Mouse (Mus musculus): Measurements from ENCODE around the gene Nosip. TPM values are rescaled to one million over a fixed set of nuclear protein-coding genes. Genes with fewer than 3 reads are reported as not detected.
"Not testable (repeated sequence)": the region's sequence is repeated elsewhere in the genome, so short reads cannot be mapped to it uniquely, and the experiment has no call there.

The Nosip gene
- polyA plus RNA-seq, 1 experiment from 2014 or later, result 69.8 TPM

- Histone ChIP-seq H3K36me3 (peaks cover 62% of the 10 kb centered on the region), H3K27me3 (no peaks in the 10 kb centered on the region), H3K4me1 (replicated peaks) (peaks cover 60% of the 10 kb centered on the region), H3K4me3 (peak within 1 kb of the TSS; percentile 76), H3K9me3 (no peaks in the 10 kb centered on the region), H3K9ac (peak within 1 kb of the TSS; percentile 95), H3K4me2 (peak within 1 kb of the TSS; percentile 80), H3K27ac (replicated peaks) (peak within 1 kb of the TSS; percentile 91)
- peak; percentile 88 for ATAC-seq (ENCODE audit: low FRiP score, low read depth)
- WGBS, result under 1% methylated on average over 59 of the region's 59 CpGs
Measured at GRCm38 (mm10) chr7:45124224-45125143, 62.3 kb downstream of the Nosip start, which contains the start of gene Rps11. TSS of gene Rps11 (minus strand) at chr7:45124439.

GRCm38 (mm10) chr7:45125144-45125600 is 62.9 kb downstream of the Nosip start:
- Histone ChIP-seq H3K36me3 (peaks cover 55% of the 10 kb centered on the region), H3K4me3 (no peak overlapping the region), H3K27ac (replicated peaks) (peak overlapping the region; percentile 84), H3K27me3 (no peaks in the 10 kb centered on the region), H3K9me3 (no peaks in the 10 kb centered on the region), H3K4me1 (replicated peaks) (peaks cover 64% of the 10 kb centered on the region), H3K4me2 (peak overlapping the region; percentile 80), H3K9ac (no peak overlapping the region)
- WGBS, result 17% methylated on average over 7 of the region's 7 CpGs
- no peak for ATAC-seq (ENCODE audit: low FRiP score, low read depth)

DNA sequence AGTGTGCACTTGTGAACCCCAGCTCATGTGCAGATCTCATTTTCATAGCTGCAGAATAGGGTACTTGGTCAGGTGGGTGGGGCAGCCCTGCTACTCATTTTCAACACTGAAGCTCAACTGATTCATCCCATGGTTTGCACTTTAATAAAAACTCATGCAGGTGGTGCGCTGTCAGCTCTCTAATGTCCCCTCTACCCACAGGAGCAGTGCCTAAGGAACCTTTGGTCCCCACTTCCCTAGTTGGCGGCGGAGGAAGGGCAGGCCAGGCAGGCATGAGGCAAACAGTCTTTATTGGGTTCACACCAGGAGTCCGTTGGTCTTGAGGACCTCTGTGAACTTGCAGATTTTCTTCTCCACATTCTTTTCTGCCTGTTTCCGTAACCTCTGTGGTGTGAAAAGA is 63.4 kb downstream of the Nosip start:
- H3K9ac ChIP-seq; ATAC-seq (ENCODE audit: low FRiP score, low read depth); H3K4me3 ChIP-seq; H3K27me3 ChIP-seq; H3K9me3 ChIP-seq: not testable (repeated sequence)
- WGBS, result 66% methylated on average over 5 of the region's 5 CpGs
- Histone ChIP-seq H3K4me1 (replicated peaks) (peaks cover 64% of the 10 kb centered on the region), H3K36me3 (peaks cover 51% of the 10 kb centered on the region), H3K4me2 (0 out of 2 replicates have a peak overlapping the region, but pooled peaks have one; percentile 80), H3K27ac (replicated peaks) (peak overlapping the region; percentile 84; the same call in 1 of the 2 replicates)

- peak overlapping the region; percentile 79; the same call in 1 of the 2 replicates for H3K4me2 ChIP-seq
- WGBS, result 80% methylated on average over 17 of the region's 17 CpGs
- H3K4me3 ChIP-seq, result peak overlapping the region; percentile 70
- H3K27ac ChIP-seq (replicated peaks), result peak overlapping the region; percentile 84
- H3K4me1 ChIP-seq (replicated peaks), result peaks cover 62% of the 10 kb centered on the region
- no peak for ATAC-seq (ENCODE audit: low FRiP score, low read depth)
- peaks cover 44% of the 10 kb centered on the region for H3K36me3 ChIP-seq
- H3K27me3 ChIP-seq, result no peaks in the 10 kb centered on the region
- peak overlapping the region; percentile 91; the same call in 1 of the 2 replicates for H3K9ac ChIP-seq
- no peaks in the 10 kb centered on the region for H3K9me3 ChIP-seq
Measured at GRCm38 (mm10) chr7:45126147-45126843, 64.1 kb downstream of the Nosip start.

GRCm38 (mm10) chr7:45126844-45127699 is 64.8 kb downstream of the Nosip start:
- peaks cover 54% of the 10 kb centered on the region for H3K4me1 ChIP-seq (replicated peaks)
- H3K4me3 ChIP-seq, result peak overlapping the region; percentile 70
- peak overlapping the region; percentile 79 for H3K4me2 ChIP-seq
- no peak for ATAC-seq (ENCODE audit: low FRiP score, low read depth)
- H3K9me3 ChIP-seq, result no peaks in the 10 kb centered on the region
- 49% methylated on average over 21 of the region's 21 CpGs for WGBS
- H3K27ac ChIP-seq (replicated peaks), result peak overlapping the region; percentile 84
- H3K27me3 ChIP-seq, result no peaks in the 10 kb centered on the region
- peak overlapping the region; percentile 91 for H3K9ac ChIP-seq
- peaks cover 37% of the 10 kb centered on the region for H3K36me3 ChIP-seq

MicroRNA genes within 50 kb of the gene (microRNA counts, 519-probe panel; counts per million panel counts)
- 3,187 counts per million, percentile 63 among the panel's probes with 10 or more counts for microRNA mmu-miR-150

Small RNA genes lying within 50 kb of the gene (microRNA-seq; reads per million reads assigned to microRNA genes)
- gene Mir150 (76.5 reads per million, percentile 49 among the genes with 10 or more reads in this experiment), gene Mir5121 (4.1 reads per million, percentile 16 among the genes with 10 or more reads in this experiment), gene Mir7054 (not detected)

Other genes starting within 250 kb of the Nosip start
- gene Nup62, start 246.3 kb upstream of the Nosip start, polyA plus RNA-seq (2015; fragmentation: Nextera tagmentation; extraction: Ambion mirVana), result 45.8 and 49.5 TPM in 2 replicates
- 1.0 and 1.3 TPM in 2 replicates for gene Il4i1, start 246.0 kb upstream of the Nosip start, polyA plus RNA-seq (2015; fragmentation: Nextera tagmentation; extraction: Ambion mirVana)
- 3.9 and 4.0 TPM in 2 replicates for gene Atf5, start 245.8 kb upstream of the Nosip start, polyA plus RNA-seq (2015; fragmentation: Nextera tagmentation; extraction: Ambion mirVana)
- 90.1 and 99.1 TPM in 2 replicates for gene Akt1s1, start 213.4 kb upstream of the Nosip start, polyA plus RNA-seq (2015; fragmentation: Nextera tagmentation; extraction: Ambion mirVana)
- 109 and 118 TPM in 2 replicates for gene Tbc1d17, start 213.3 kb upstream of the Nosip start, polyA plus RNA-seq (2015; fragmentation: Nextera tagmentation; extraction: Ambion mirVana)
- gene Pnkp, start 205.3 kb upstream of the Nosip start, polyA plus RNA-seq (2015; fragmentation: Nextera tagmentation; extraction: Ambion mirVana), result 29.1 and 30.6 TPM in 2 replicates
- gene Ptov1, start 192.6 kb upstream of the Nosip start, polyA plus RNA-seq (2015; fragmentation: Nextera tagmentation; extraction: Ambion mirVana), result 460 and 518 TPM in 2 replicates
- gene Med25, start 169.7 kb upstream of the Nosip start, polyA plus RNA-seq (2015; fragmentation: Nextera tagmentation; extraction: Ambion mirVana), result 145 and 164 TPM in 2 replicates
- gene Fuz, start 166.3 kb upstream of the Nosip start, polyA plus RNA-seq (2015; fragmentation: Nextera tagmentation; extraction: Ambion mirVana), result 20.1 and 20.8 TPM in 2 replicates
- 130 and 132 TPM in 2 replicates for gene Ap2a1, start 132.9 kb upstream of the Nosip start, polyA plus RNA-seq (2015; fragmentation: Nextera tagmentation; extraction: Ambion mirVana)
- gene Tsks, start 119.2 kb upstream of the Nosip start, polyA plus RNA-seq (2015; fragmentation: Nextera tagmentation; extraction: Ambion mirVana), result 0.10 and 0.14 TPM in 2 replicates
- 56.1 and 58.1 TPM in 2 replicates for gene Cpt1c, start 87.6 kb upstream of the Nosip start, polyA plus RNA-seq (2015; fragmentation: Nextera tagmentation; extraction: Ambion mirVana)
- gene Prmt1, start 75.9 kb upstream of the Nosip start, polyA plus RNA-seq (2015; fragmentation: Nextera tagmentation; extraction: Ambion mirVana), result 584 and 590 TPM in 2 replicates
- 57.4 and 58.1 TPM in 2 replicates for gene Irf3, start 64.8 kb upstream of the Nosip start, polyA plus RNA-seq (2015; fragmentation: Nextera tagmentation; extraction: Ambion mirVana)
- gene Bcl2l12, start 63.7 kb upstream of the Nosip start, polyA plus RNA-seq (2015; fragmentation: Nextera tagmentation; extraction: Ambion mirVana), result 12.8 and 13.3 TPM in 2 replicates
- 49.8 and 56.5 TPM in 2 replicates for gene Scaf1, start 46.1 kb upstream of the Nosip start, polyA plus RNA-seq (2015; fragmentation: Nextera tagmentation; extraction: Ambion mirVana)
- 15.5 and 16.0 TPM in 2 replicates for gene Rras, start 44.5 kb upstream of the Nosip start, polyA plus RNA-seq (2015; fragmentation: Nextera tagmentation; extraction: Ambion mirVana)
- 14.6 and 15.3 TPM in 2 replicates for gene Prr12, start 9.5 kb upstream of the Nosip start, polyA plus RNA-seq (2015; fragmentation: Nextera tagmentation; extraction: Ambion mirVana)
- gene Prrg2, start 248 bp downstream of the Nosip start, polyA plus RNA-seq (2015; fragmentation: Nextera tagmentation; extraction: Ambion mirVana), result 13.6 and 16.3 TPM in 2 replicates
- 71.7 and 88.1 TPM in 2 replicates for gene Rcn3, start 29.8 kb downstream of the Nosip start, polyA plus RNA-seq (2015; fragmentation: Nextera tagmentation; extraction: Ambion mirVana)
- gene Fcgrt, start 41.4 kb downstream of the Nosip start, polyA plus RNA-seq (2015; fragmentation: Nextera tagmentation; extraction: Ambion mirVana), result 33.9 and 36.9 TPM in 2 replicates
- gene Rps11, start 62.0 kb downstream of the Nosip start, polyA plus RNA-seq (2015; fragmentation: Nextera tagmentation; extraction: Ambion mirVana), result 762 and 841 TPM in 2 replicates
- gene Rpl13a, start 66.3 kb downstream of the Nosip start, polyA plus RNA-seq (2015; fragmentation: Nextera tagmentation; extraction: Ambion mirVana), result 624 and 661 TPM in 2 replicates
- gene Gm45713, start 73.8 kb downstream of the Nosip start, polyA plus RNA-seq (2015; fragmentation: Nextera tagmentation; extraction: Ambion mirVana), result not detected in 2 replicates
- gene Flt3l, start 74.0 kb downstream of the Nosip start, polyA plus RNA-seq (2015; fragmentation: Nextera tagmentation; extraction: Ambion mirVana), result 2.0 and 2.7 TPM in 2 replicates
- gene Pih1d1, start 91.9 kb downstream of the Nosip start, polyA plus RNA-seq (2015; fragmentation: Nextera tagmentation; extraction: Ambion mirVana), result 92.4 and 98.8 TPM in 2 replicates
- gene Aldh16a1, start 92.2 kb downstream of the Nosip start, polyA plus RNA-seq (2015; fragmentation: Nextera tagmentation; extraction: Ambion mirVana), result 20.8 and 21.9 TPM in 2 replicates
- gene Slc17a7, start 101.5 kb downstream of the Nosip start, polyA plus RNA-seq (2015; fragmentation: Nextera tagmentation; extraction: Ambion mirVana), result 0.71 and 1.5 TPM in 2 replicates
- not detected in 2 replicates for gene Gfy, start 117.1 kb downstream of the Nosip start, polyA plus RNA-seq (2015; fragmentation: Nextera tagmentation; extraction: Ambion mirVana)
- gene Pth2, start 118.6 kb downstream of the Nosip start, polyA plus RNA-seq (2015; fragmentation: Nextera tagmentation; extraction: Ambion mirVana), result 0.71 and 3.2 TPM in 2 replicates
- gene Ccdc155, start 142.5 kb downstream of the Nosip start, polyA plus RNA-seq (2015; fragmentation: Nextera tagmentation; extraction: Ambion mirVana), result 0.57 and 0.77 TPM in 2 replicates
- gene Dkkl1, start 149.7 kb downstream of the Nosip start, polyA plus RNA-seq (2015; fragmentation: Nextera tagmentation; extraction: Ambion mirVana), result 10.8 and 11.9 TPM in 2 replicates
- 54.2 and 69.9 TPM in 2 replicates for gene Tead2, start 153.3 kb downstream of the Nosip start, polyA plus RNA-seq (2015; fragmentation: Nextera tagmentation; extraction: Ambion mirVana)
- gene Cd37, start 176.7 kb downstream of the Nosip start, polyA plus RNA-seq (2015; fragmentation: Nextera tagmentation; extraction: Ambion mirVana), result 1.4 and 1.7 TPM in 2 replicates
- gene Slc6a16, start 178.7 kb downstream of the Nosip start, polyA plus RNA-seq (2015; fragmentation: Nextera tagmentation; extraction: Ambion mirVana), result 0.62 and 1.3 TPM in 2 replicates
- gene Slc6a21, start 215.1 kb downstream of the Nosip start, polyA plus RNA-seq (2015; fragmentation: Nextera tagmentation; extraction: Ambion mirVana), result 0.16 TPM in 1 of 2 replicates, not detected in the other

All from hindbrain, embryonic 15.5 days (tissue).